Mouse (Mus musculus) small intestine, adult 2 months (tissue): Measurements from ENCODE around the gene Lgr5.

ENCODE experiments used
- CTCF ChIP-seq: fragments of 200-500 bp; IDR thresholded peaks from 2 replicates; pipeline ENCODE4 v1.5.1; 2012; ENCODE audit warnings: low read depth, mild to moderate bottlenecking, control low read depth, inconsistent platforms, low read length, moderate library complexity, mixed read lengths; ENCODE audit not compliant: insufficient replicate concordance, insufficient read length; ENCODE audit errors: extremely low read depth
- POLR2A ChIP-seq: fragments of 200-500 bp; IDR thresholded peaks from 2 replicates; pipeline ENCODE4 v1.6.1; 2012; ENCODE audit warnings: low read depth, mild to moderate bottlenecking, control low read depth, inconsistent platforms, low read length, moderate library complexity

DNA sequence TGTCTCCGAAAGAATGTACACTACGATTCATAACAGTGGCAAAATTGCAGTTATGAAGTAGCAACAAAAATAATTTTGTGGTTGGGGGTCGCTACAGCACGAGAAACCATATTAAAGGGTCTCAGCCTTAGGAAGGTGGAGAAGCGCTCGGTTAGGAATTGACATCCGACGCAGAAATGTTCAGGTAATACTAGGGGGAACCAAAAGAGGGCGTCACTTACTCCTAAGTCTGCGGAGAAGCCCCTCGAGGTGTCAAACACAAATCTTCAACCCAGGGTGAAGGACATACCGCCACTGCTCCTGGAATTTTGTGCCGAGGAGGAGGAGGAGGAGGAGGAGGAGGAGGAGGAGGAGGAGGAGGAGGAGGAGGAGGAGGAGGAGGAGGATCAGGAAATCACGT is 2.9 kb downstream of the Lgr5 start:
- TF ChIP-seq POLR2A, result no peak
- no peak for TF ChIP-seq CTCF
